Mouse (Mus musculus): Measurements from ENCODE around the gene Apba2. TPM values are rescaled to one million over a fixed set of nuclear protein-coding genes. Genes with fewer than 3 reads are reported as not detected.

The Apba2 gene
- 138 and 153 TPM in 2 replicates for polyA plus RNA-seq (2021; fragmentation: Nextera tagmentation)
- long read RNA-seq, experiment 1, transcript Apba2-203 (4 exons, 643 nt) = minor isoform, 5 of 188 reads
- long read RNA-seq, experiment 1, transcript Apba2-201 (15 exons, 3,321 nt) = major isoform, 11 of 188 reads
- long read RNA-seq, experiment 1, partial matches to known transcripts = 61 of 188 reads
- long read RNA-seq, experiment 1, other reads (novel, unspliced or antisense) = 111 of 188 reads
- long read RNA-seq, experiment 2, transcript Apba2-201 (15 exons, 3,321 nt) = major isoform, 71 of 628 reads
- long read RNA-seq, experiment 2, partial matches to known transcripts = 52 of 628 reads
- long read RNA-seq, experiment 2, other reads (novel, unspliced or antisense) = 504 of 628 reads

DNA sequence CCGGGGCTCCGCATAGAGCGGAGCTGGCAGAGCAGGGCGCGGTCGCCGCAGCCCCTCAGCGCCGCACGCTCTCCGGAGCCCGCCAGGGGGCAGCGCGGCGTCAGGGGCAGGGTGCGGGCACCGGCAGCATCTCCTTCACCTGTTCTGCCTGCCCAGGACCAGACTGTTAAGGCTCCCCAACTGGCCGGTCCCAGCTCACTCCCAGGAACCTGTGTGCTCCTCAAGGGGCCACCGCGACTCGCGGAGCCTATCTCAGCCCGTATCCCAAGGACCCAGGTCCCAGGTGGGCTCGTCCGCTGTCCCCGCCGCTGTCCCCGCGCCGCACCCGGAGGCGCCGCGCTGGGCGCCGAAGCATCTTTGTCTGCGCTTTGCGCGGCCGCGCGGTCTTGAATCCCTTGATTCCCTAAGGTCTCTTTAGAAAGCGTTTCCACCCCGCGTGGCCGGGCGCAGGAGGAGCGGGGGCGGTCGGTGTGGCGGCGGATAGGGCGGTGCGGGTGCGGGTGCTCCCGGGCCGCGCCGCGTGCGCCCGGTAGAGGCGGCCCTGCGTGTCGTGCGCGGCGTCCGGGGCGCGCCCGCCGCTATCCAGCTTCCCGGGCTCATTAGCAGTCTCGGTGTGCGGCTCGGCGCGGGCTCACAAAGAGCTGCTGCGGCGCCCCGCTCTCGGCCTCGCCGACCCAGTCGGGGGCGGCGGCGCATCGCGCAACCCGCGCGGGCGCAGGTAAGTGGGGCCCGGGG lies at the start of gene Apba2:
TSS of gene Apba2 (plus strand) at position 171 of the 735 bp plus-strand sequence.

Other genes with a start within 250 kb of the Apba2 start
- 3.2 and 4.1 TPM in 2 replicates for gene Mtmr10, start 214.1 kb upstream of the Apba2 start, polyA plus RNA-seq (2021; fragmentation: Nextera tagmentation)
- gene Fan1, start 127.6 kb upstream of the Apba2 start, polyA plus RNA-seq (2021; fragmentation: Nextera tagmentation) = 0.24 and 0.39 TPM in 2 replicates
- 14.7 and 16.2 TPM in 2 replicates for gene Mphosph10, start 109.4 kb upstream of the Apba2 start, polyA plus RNA-seq (2021; fragmentation: Nextera tagmentation)
- 113 and 164 TPM in 2 replicates for gene Mcee, start 109.1 kb upstream of the Apba2 start, polyA plus RNA-seq (2021; fragmentation: Nextera tagmentation)